Mouse (Mus musculus): ENCODE results near the gene Frs3. TPM values are rescaled to one million over a fixed set of nuclear protein-coding genes. Genes with fewer than 3 reads are reported as not detected.

Frs3 gene
- 49.8 and 51.3 TPM in 2 replicates for polyA plus RNA-seq (2012; rRNA removed)

DNA sequence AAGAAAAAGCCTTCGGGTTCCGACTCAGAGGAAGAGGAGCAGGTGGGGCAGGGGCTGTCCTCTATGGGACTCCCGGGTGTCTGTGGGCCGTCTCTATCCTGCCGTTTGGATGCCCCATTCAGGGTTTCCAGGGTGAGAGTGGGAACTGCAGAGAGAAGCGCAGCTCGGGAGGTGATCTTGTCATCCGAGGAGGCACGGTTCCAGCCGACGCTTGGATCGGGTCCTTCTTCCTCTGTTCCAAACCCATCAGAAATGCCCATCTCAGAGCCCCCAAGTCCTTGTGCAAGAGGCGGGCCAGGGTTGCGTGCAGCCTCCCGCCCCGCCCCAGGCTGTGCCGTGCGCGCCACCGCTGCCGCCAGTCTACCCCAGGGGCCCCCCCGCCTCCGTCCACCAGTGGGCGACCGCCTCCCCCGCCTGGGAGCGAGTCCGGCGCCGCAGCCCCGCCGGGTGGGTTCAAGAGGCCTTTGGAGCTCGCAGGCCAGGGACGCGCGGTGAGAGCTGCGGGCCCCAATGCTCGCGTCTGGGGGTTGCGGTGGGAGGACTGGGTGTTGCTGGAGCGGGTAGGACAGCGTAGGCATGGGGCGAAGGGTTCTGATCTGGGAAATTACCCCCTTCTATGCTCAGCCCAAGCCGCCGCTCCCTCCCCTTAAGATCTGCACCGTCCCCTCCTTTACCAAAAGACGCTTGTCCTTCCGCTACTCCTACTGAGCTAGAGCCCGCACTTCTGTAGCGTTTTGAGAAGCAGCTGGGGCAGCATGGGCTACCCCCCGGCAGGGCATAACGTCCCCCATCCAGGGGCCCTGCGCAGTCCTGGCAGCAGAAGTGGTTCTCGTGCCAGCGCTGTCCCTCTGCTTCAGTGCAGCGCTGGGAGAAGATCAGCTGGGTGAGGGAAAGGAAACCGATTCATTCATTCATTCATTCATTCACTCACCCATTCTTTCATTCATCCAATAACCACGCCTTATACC lies at the start of gene Frs3:
TSS of gene Frs3 (plus strand) at position 423 of the 968 bp plus-strand sequence.

DNA sequence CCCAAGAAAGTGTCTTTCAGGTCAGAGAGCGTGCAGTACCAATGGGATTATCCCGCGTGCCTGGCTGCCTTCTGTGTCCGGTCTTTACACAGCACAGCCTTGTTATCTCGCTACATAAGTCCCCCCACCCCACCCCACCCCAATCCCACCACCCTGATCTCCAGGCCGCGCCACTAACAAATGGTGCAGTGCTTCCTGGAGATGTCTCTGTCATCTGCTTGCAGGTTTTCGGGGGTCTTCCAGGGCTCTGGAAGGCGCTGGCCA lies 554 bp upstream of the Frs3 start, which contains the start of gene Tomm6:
TSS of gene Tomm6 (minus strand) at position 43 of the 264 bp plus-strand sequence.

DNA sequence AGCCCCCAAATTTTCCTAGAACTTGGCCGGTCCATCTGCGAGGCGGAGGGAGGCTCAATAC lies 5.4 kb downstream of the Frs3 start, which contains the start of gene Gm21981:
TSS of gene Gm21981 (minus strand) at position 14 of the 61 bp plus-strand sequence.

DNA sequence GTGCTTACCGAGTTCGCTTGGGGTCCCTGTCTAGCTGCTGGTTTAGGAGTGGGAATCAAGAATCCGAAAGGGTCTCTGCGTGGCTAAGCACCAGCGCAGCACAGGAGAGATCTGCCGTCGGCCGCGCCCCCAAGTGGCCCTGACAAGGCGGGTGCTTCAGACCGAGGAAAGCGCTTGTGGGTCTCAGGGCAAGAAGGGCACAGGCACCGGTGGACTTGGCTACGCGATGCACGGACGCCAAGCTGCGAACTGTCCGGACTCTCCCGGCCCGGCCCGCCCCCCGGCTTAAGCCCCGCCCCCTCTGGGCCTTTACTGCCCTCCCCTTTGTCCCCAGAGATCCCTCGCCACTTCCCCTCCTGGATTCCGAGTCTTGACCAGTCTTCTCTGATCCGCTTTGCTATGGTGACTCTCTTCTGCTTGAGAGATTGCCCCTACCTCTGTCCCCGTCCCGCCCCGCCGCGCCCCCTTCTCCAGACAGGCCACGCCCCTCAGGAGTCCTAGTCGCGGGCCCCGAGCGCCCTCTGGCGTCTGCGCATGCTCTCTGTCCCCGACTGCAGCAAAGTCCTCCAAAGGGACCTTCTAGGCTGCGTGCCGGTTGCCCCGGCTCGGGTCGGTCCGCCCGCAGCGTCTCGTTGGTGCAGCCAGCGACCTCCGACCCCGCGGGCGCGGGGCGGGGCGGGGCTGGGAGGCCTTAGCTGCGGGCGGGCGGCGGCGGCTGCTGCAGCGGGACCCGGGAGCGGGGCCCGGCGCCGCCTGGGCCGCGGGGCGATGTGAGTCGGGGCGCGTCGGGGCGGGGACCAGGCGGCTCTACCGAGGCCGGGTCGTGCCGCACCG lies 5.9 kb downstream of the Frs3 start, which contains the start of gene Prickle4:
TSS of gene Prickle4 (minus strand) at position 234 of the 834 bp plus-strand sequence.

DNA sequence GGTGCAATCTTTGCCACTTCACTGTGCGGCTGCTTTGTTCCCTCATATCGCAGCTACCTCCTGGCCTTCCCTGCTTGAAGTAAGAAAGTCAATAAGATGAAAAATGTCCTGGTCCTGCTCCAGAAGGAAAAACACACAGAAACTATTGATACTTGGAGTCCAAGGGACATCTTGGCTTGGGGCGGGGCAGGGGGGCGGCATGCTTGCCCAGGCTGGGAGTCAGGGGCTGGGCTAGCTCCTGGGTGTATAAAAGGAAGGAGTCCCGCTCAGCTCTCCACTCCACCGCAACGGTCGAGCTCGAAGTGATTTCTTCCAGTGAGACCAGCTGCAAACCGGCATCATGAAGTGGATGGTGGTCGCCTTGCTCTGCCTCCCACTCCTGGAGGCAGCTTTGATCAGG lies 37.7 kb downstream of the Frs3 start, which contains the start of gene Pgc:
TSS of gene Pgc (plus strand) at position 277 of the 400 bp plus-strand sequence.

DNA sequence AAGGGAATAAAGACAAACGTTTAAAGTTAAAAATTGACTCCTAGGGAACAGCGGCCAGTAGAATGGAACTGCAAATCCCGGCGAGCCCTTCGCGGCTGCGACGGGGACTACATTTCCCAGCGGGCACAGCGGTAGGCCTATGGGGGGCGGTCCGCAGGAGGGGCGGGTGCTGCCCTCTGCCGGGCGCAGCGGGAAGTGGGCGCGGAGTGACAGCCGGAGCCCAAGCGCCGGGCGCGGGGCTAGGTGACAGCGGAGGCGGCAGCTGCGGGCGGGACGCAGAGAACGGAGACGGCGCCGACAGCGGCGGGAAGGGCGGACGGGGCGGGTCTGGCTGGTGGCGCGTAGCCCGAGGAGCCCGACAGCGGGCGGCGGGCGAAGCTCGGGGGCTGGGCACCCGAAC lies 48.0 kb downstream of the Frs3 start, which contains the start of gene Tfeb:
TSS of gene Tfeb (plus strand) at position 175 of the 400 bp plus-strand sequence.

Other genes starting within 250 kb of the Frs3 start
- 28.3 and 29.6 TPM in 2 replicates for gene Taf8, start 186.7 kb upstream of the Frs3 start, polyA plus RNA-seq (2012; rRNA removed)
- gene Ccnd3, start 184.0 kb upstream of the Frs3 start, polyA plus RNA-seq (2012; rRNA removed): 42.1 and 44.6 TPM in 2 replicates
- gene Bysl, start 77.5 kb upstream of the Frs3 start, polyA plus RNA-seq (2012; rRNA removed): 24.5 and 27.2 TPM in 2 replicates
- gene Med20, start 77.4 kb upstream of the Frs3 start, polyA plus RNA-seq (2012; rRNA removed): 53.4 and 56.4 TPM in 2 replicates
- 2.0 and 2.5 TPM in 2 replicates for gene Gm20517, start 77.4 kb upstream of the Frs3 start, polyA plus RNA-seq (2012; rRNA removed)
- gene Usp49, start 58.3 kb upstream of the Frs3 start, polyA plus RNA-seq (2012; rRNA removed): 21.1 and 23.3 TPM in 2 replicates
- gene Tomm6, start 644 bp upstream of the Frs3 start, polyA plus RNA-seq (2012; rRNA removed): 107 and 121 TPM in 2 replicates
- 8.4 and 8.6 TPM in 2 replicates for gene Gm21981, start 5.4 kb downstream of the Frs3 start, polyA plus RNA-seq (2012; rRNA removed)
- gene Prickle4, start 5.7 kb downstream of the Frs3 start, polyA plus RNA-seq (2012; rRNA removed): 0.76 and 1.6 TPM in 2 replicates
- not detected in 2 replicates for gene Pgc, start 37.8 kb downstream of the Frs3 start, polyA plus RNA-seq (2012; rRNA removed)
- 2.6 and 3.1 TPM in 2 replicates for gene Tfeb, start 48.0 kb downstream of the Frs3 start, polyA plus RNA-seq (2012; rRNA removed)
- gene Mdfi, start 145.7 kb downstream of the Frs3 start, polyA plus RNA-seq (2012; rRNA removed): 15.1 and 20.7 TPM in 2 replicates
- gene Foxp4, start 235.6 kb downstream of the Frs3 start, polyA plus RNA-seq (2012; rRNA removed): 76.0 and 86.9 TPM in 2 replicates